Mouse (Mus musculus) right cerebral cortex, postnatal 10 days (tissue): ENCODE measurements at regions not wholly inside any gene's neighbourhood (a gene's known extent, or its start where the extent isn't known, plus 50 kb on each side); places are given as distances from the start of the nearest gene placed in this dataset.
"Not testable (repeated sequence)": the region's sequence is repeated elsewhere in the genome, so short reads cannot be mapped to it uniquely, and the experiment has no call there.

ENCODE experiments used
- DNase-seq, 2 experiments: peaks; one replicate each; pipeline ENCODE4 v3.0.0; 2021; ENCODE audit warnings: low spot score in 2 of 2

- DNase-seq: no peak
Observed at GRCm38 (mm10) chr4:114296380-114296779, 110.1 kb upstream of the Trabd2b start.

GRCm38 (mm10) chr4:114298517-114298916, 108.0 kb upstream of the Trabd2b start:
- not testable (repeated sequence) for DNase-seq

- DNase-seq: peak in 1 of 2 experiments; percentile 19
Observed at GRCm38 (mm10) chr4:114300390-114301012, 106.0 kb upstream of the Trabd2b start.

- no peak for DNase-seq
Observed at GRCm38 (mm10) chr4:114304654-114305053, 101.9 kb upstream of the Trabd2b start.

GRCm38 (mm10) chr4:114307491-114307890, 99.0 kb upstream of the Trabd2b start:
- no peak for DNase-seq

GRCm38 (mm10) chr4:114308518-114308917, 98.0 kb upstream of the Trabd2b start:
- DNase-seq: peak in 1 of 2 experiments; percentile 37

- no peak for DNase-seq
Observed at GRCm38 (mm10) chr4:114315051-114315450, 91.5 kb upstream of the Trabd2b start.

- no peak for DNase-seq
Observed at GRCm38 (mm10) chr4:114315556-114315955, 91.0 kb upstream of the Trabd2b start.

- DNase-seq: no peak
Observed at GRCm38 (mm10) chr4:114317076-114317475, 89.4 kb upstream of the Trabd2b start.

- peak in 1 of 2 experiments; percentile 25 for DNase-seq
Observed at GRCm38 (mm10) chr4:114320076-114320475, 86.4 kb upstream of the Trabd2b start.

- DNase-seq: no peak
Observed at GRCm38 (mm10) chr4:114321516-114322339, 84.8 kb upstream of the Trabd2b start.

- no peak for DNase-seq
Observed at GRCm38 (mm10) chr4:114329978-114330377, 76.5 kb upstream of the Trabd2b start.

- DNase-seq: no peak
Observed at GRCm38 (mm10) chr4:114331161-114331560, 75.4 kb upstream of the Trabd2b start.

GRCm38 (mm10) chr4:114334850-114335249, 71.7 kb upstream of the Trabd2b start:
- no peak for DNase-seq

GRCm38 (mm10) chr4:114336029-114336746, 70.3 kb upstream of the Trabd2b start:
- no peak for DNase-seq

- DNase-seq: no peak
Observed at GRCm38 (mm10) chr4:114336747-114337090, 69.8 kb upstream of the Trabd2b start.

GRCm38 (mm10) chr4:114339793-114340192, 66.7 kb upstream of the Trabd2b start:
- peak in 1 of 2 experiments; percentile 26 for DNase-seq

- no peak for DNase-seq
Observed at GRCm38 (mm10) chr4:114345154-114345553, 61.4 kb upstream of the Trabd2b start.

- DNase-seq: peak; percentile 36 to 62
Observed at GRCm38 (mm10) chr4:114346068-114346747, 60.3 kb upstream of the Trabd2b start.

- DNase-seq: no peak
Observed at GRCm38 (mm10) chr4:114346884-114347283, 59.6 kb upstream of the Trabd2b start.

GRCm38 (mm10) chr4:114349601-114350000, 56.9 kb upstream of the Trabd2b start:
- no peak for DNase-seq

- no peak for DNase-seq
Observed at GRCm38 (mm10) chr4:114351282-114351681, 55.2 kb upstream of the Trabd2b start.
